Mouse (Mus musculus): Measurements from ENCODE around the gene Srl. TPM values are rescaled to one million over a fixed set of nuclear protein-coding genes. Genes with fewer than 3 reads are reported as not detected.
"Not testable (repeated sequence)": the region's sequence is repeated elsewhere in the genome, so short reads cannot be mapped to it uniquely, and the experiment has no call there.

Gene Srl
- polyA plus RNA-seq, 1 experiment from 2014 or later, result 28.9 TPM

DNA sequence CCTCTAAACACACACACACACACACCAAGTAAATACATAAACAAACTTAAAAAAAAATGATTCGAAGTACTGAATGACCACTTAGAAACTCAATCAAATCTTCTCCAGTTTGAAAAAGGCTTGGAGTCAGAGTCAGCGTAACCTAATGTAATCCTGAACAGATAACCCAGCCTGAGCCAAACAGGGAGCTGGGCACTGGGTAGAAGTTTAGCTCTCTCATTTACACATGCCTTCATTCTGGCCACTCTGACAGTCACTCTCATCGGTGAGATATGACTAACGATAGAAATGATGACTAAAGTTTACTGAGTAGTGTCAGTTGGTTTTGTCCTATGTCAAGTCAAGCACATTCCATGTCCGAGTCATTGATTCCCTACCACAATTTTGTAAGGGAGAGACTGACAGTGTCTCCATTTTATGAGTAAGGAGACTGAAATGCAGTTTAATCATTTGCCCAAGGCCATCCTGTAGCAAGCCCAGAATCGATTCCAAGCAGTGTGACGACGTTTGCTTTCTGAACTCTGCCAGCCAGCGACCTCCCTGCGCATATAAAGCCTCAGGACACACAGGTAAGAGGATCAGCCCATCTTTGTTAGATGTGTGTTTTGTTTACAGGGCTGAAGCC, 63.9 kb downstream of the Srl start:
- Histone ChIP-seq H3K9ac (no peak overlapping the region), H3K4me1 (replicated peaks) (peaks cover 6% of the 10 kb centered on the region), H3K36me3 (peaks cover 7% of the 10 kb centered on the region), H3K9me3 (no peaks in the 10 kb centered on the region), H3K27ac (replicated peaks) (no peak overlapping the region), H3K27me3 (no peaks in the 10 kb centered on the region), H3K4me3 (no peak overlapping the region), H3K4me2 (no peak overlapping the region)
- no peak for ATAC-seq (ENCODE audit: low read depth)
- 89% methylated on average over 10 of the region's 10 CpGs for WGBS

DNA sequence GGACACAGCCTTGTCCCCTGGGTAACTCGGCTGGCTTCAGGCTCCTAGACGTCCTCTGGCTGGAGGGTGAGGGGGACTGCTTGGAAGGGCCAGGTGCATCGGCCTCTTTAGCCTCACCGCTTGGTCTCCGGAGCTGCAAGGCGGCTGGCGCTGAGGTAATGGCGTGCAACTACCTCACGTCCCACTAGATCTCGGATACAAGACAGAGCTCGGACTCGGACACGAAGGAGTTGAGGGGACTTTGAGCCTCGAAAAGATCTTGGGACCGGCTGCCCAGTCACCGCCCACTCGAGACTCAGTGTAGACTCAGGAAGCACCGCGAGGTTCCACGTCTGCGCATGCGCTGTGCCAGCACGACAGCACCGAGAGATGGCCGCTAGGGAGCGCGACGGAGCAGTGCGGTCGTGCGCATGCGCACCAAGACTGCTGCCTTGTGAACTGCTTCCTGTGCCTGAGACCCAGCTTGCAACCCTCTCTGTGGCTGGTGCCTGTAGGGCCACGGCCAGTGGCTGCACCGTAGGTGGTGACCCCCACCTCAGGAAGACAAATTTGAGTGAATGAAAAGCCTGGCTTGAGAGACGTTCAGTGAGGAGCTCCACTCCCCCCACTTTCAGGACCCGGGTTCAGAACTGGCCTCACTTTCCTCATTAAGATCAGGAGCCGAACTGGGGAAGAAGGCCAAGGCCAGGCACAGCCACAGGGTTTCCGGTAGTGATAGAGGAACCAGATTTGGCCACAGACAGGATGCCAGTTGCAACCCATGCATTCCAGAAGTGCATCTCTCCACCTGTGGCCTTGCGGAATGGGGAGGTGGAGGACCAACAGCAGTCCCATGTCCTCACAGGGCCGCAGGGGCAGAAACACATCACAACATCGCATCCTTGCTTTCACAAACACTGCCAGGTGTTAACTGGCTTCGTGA, 66.5 kb downstream of the Srl start:
- no peaks in the 10 kb centered on the region for H3K36me3 ChIP-seq
- H3K4me3 ChIP-seq, result peak overlapping the region; percentile 55
- WGBS, result 17% methylated on average over 42 of the region's 42 CpGs
- ATAC-seq (ENCODE audit: low read depth), result peak; percentile 94
- H3K9ac ChIP-seq, result peak overlapping the region; percentile 81
- peak overlapping the region; percentile 79 for H3K4me2 ChIP-seq
- peak overlapping the region; percentile 61; the same call in 1 of the 2 replicates for H3K27ac ChIP-seq (replicated peaks)
- H3K4me1 ChIP-seq (replicated peaks), result peaks cover 6% of the 10 kb centered on the region
- H3K27me3 ChIP-seq, result no peaks in the 10 kb centered on the region
- no peaks in the 10 kb centered on the region for H3K9me3 ChIP-seq

DNA sequence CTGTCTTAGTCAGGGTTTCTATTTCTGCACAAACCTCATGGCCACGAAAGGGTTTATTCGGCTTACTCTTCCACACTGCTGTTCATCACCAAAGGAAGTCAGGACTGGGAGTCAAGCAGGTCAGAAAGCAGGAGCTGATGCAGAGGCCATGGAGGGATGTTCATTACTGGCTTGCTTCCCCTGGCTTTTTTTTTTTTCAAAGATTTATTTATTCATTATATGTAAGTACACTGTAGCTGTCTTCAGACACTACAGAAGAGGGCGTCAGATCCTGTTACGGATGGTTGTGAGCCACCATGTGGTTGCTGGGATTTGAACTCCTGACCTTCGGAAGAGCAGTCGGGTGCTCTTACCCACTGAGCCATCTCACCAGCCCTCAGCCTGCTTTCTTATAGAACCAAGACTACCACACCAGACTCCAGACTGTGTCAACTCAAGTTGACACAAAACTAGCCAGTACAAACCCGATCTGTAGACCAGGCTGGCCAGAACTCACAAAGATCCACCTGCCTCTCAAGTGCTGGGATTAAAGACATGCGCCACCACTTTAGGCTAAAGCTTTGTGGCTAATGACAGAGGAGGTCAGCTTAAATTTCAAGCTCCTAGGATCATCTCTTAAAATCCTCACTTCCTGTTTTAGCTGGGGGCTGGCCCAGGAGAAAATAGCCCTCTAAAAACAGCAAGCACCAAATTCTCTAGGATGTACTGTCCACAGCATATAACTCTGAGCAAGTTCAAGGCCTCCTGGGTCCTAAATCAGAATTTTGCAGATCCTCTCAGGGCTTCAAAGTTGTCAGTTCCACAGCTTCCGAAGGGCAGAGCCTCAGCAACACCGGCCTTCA, 67.4 kb downstream of the Srl start:
- peak overlapping the region; percentile 81 for H3K9ac ChIP-seq
- not testable (repeated sequence) for H3K36me3 ChIP-seq; H3K9me3 ChIP-seq; ATAC-seq (ENCODE audit: low read depth); H3K27me3 ChIP-seq; H3K4me1 ChIP-seq (replicated peaks)
- H3K4me3 ChIP-seq, result peak overlapping the region; percentile 55
- peak overlapping the region; percentile 79 for H3K4me2 ChIP-seq
- peak overlapping the region; percentile 61; the same call in 1 of the 2 replicates for H3K27ac ChIP-seq (replicated peaks)
- 77% methylated on average over 10 of the region's 10 CpGs for WGBS

DNA sequence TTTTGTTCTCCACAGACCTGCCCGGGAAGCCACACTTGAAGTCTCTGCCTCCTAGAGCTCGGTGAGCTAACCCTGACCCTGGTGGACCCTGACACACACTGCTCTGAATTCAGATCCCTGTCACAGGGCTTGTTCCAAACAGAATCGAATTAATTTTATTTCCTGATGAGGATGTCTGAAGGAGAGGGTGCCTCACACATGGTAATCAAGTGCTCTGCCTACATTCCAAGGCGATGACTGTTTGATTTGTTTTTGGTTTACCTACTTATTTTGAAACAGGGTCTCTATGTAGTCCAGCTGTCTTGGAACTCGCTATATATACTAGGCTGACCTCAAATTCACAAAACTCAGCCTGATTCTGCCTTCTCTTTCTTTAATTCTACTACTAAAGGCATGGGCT, 68.4 kb downstream of the Srl start:
- no peaks in the 10 kb centered on the region for H3K9me3 ChIP-seq
- no peak overlapping the region for H3K9ac ChIP-seq
- H3K27ac ChIP-seq (replicated peaks), result no peak overlapping the region
- H3K4me2 ChIP-seq, result no peak overlapping the region
- H3K27me3 ChIP-seq, result no peaks in the 10 kb centered on the region
- H3K36me3 ChIP-seq, result no peaks in the 10 kb centered on the region
- no peak for ATAC-seq (ENCODE audit: low read depth)
- peaks cover 6% of the 10 kb centered on the region for H3K4me1 ChIP-seq (replicated peaks)
- no peak overlapping the region for H3K4me3 ChIP-seq
- WGBS, result 64% methylated on average over 5 of the region's 5 CpGs

DNA sequence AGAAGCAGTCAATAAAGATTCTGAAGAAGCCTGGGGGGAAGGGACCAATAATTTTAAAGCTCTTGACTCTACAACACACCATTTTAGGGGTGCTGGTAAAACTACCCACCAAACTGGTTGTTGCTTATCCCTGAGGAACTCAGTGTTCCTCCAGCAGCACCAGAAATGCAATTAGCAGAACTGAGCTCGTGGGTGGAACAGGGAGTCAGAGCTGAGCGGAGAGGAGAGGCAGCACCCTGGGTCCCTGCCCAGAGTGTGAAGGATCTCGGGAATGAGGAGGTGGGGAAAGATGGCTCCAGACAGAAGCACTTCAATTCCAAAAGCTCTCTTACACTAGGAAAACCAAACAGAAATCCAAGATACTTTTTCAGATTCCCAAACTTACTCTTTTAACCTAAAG, 68.9 kb downstream of the Srl start:
- no peak overlapping the region for H3K9ac ChIP-seq
- no peak overlapping the region for H3K4me2 ChIP-seq
- no peak overlapping the region for H3K4me3 ChIP-seq
- H3K4me1 ChIP-seq (replicated peaks), result peaks cover 6% of the 10 kb centered on the region
- no peak overlapping the region for H3K27ac ChIP-seq (replicated peaks)
- H3K9me3 ChIP-seq, result no peaks in the 10 kb centered on the region
- WGBS, result 64% methylated on average over 3 of the region's 3 CpGs
- H3K27me3 ChIP-seq, result no peaks in the 10 kb centered on the region
- no peaks in the 10 kb centered on the region for H3K36me3 ChIP-seq
- ATAC-seq (ENCODE audit: low read depth), result no peak

DNA sequence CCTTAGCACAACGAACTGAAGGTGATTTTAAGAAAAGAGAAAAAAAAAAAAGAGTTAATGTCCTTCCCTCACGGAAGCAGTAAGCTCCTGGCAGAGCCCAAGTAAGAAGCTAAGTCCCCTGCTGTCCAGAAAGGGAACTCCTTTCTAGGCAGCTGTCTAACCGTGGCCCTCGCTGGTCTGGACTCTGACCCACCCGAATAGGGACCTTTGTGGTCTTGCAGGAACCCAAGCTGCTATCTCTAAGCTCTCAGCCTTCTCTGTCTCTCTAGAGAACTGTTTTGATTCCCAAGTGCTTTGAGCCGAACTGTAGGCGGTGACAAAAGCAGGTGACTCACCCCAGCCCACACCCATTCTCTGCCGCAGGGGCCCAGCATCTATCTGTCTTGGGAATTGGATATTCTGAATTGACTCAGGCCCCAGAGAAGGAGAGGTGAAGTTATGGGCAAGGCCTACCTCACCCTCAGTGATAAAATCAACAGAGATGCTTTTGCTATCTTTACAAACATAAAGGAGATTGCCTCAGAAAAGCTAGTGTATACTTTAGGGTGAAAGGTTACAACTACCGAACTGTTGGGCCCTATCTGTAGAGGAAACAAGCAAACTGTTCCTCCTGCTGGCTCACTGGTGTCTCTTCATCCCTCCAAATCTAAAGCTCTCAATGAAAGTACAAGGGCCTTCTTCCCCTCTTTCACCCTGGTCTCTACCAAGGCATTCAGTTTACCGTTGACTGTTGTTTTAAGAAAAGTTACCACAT, 71.8 kb downstream of the Srl start:
- 75% methylated on average over 10 of the region's 10 CpGs for WGBS
- Histone ChIP-seq H3K36me3 (no peaks in the 10 kb centered on the region), H3K4me3 (no peak overlapping the region), H3K4me2 (no peak overlapping the region), H3K9ac (no peak overlapping the region), H3K27me3 (no peaks in the 10 kb centered on the region), H3K9me3 (no peaks in the 10 kb centered on the region), H3K27ac (replicated peaks) (no peak overlapping the region), H3K4me1 (replicated peaks) (peaks cover 6% of the 10 kb centered on the region)
- no peak for ATAC-seq (ENCODE audit: low read depth)

DNA sequence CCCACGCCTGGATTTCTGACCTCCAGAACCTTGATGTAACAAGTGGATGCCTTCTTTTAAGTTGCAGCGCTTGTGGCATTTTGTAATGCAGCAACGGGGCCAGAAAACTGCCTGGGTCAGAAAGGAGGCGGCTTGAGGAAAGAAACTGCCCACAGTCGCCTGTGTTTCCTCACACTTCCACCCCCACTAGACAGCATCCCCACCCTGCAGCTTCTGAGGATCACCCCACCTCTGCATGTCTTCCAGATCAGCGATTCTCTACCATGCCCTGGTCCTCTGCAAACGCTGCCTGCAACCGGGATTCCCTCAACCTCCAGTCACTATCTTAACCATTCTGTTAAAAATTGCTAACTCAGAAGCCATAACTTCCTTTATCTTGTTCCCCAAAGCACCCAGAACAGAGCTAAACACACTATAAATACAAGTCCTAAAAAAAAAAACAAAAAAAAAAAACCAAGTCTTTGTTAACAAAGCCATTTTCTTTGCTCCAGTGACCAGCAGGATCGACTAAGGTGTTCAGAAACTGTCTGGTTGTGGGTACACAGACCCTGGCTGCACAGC, 77.0 kb downstream of the Srl start:
- Histone ChIP-seq H3K4me3 (no peak overlapping the region), H3K4me1 (replicated peaks) (no peaks in the 10 kb centered on the region), H3K27ac (replicated peaks) (no peak overlapping the region), H3K27me3 (no peaks in the 10 kb centered on the region), H3K9ac (no peak overlapping the region), H3K9me3 (no peaks in the 10 kb centered on the region), H3K36me3 (no peaks in the 10 kb centered on the region), H3K4me2 (no peak overlapping the region)
- no peak for ATAC-seq (ENCODE audit: low read depth)
- 81% methylated on average over 9 of the region's 9 CpGs for WGBS

DNA sequence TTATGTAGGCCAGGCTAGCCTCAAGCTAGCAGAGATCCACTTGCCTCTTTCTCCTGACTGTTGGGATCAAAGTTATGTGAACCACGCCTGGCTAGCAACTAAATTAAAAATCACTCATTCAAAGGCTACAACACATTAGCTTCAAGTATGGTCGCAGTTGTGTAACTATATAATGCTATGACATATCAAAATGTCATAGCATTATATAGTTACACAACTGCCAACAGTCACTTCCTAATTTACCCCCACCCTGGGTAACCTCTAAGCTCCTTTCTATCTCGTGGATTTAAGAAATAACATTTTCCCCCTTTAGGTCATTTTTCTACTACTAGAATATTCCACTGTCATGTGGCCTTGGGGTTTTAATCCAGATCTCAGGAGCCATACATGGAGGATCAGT, 83.7 kb downstream of the Srl start:
- ATAC-seq (ENCODE audit: low read depth), result no peak
- Histone ChIP-seq H3K4me3 (no peak overlapping the region), H3K9me3 (no peaks in the 10 kb centered on the region), H3K27me3 (no peaks in the 10 kb centered on the region), H3K36me3 (no peaks in the 10 kb centered on the region), H3K4me2 (no peak overlapping the region), H3K4me1 (replicated peaks) (no peaks in the 10 kb centered on the region), H3K27ac (replicated peaks) (no peak overlapping the region), H3K9ac (no peak overlapping the region)
- 87% methylated on average over 3 of the region's 3 CpGs for WGBS

DNA sequence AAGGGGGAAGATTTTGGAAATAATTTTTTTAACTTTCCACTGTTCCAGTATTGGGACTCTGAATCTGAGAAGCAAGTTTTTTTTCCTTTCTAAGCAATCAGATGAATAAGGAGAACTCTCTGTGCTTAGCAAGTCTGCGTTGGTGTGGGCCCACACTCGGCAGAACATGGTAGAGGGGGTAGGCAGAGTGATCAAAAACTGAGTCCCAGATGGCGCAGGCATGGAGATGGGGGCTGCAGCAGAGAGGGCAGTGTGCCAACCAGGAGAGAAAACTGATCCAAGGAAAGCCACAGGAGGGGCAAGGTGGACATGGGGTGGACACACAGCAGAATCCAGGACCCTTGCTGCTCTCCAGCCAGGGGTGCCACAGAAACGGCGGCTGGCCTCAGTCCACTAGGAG, 85.2 kb downstream of the Srl start:
- no peaks in the 10 kb centered on the region for H3K9me3 ChIP-seq
- H3K27me3 ChIP-seq, result no peaks in the 10 kb centered on the region
- H3K4me1 ChIP-seq (replicated peaks), result no peaks in the 10 kb centered on the region
- H3K4me3 ChIP-seq, result no peak overlapping the region
- WGBS, result 84% methylated on average over 5 of the region's 5 CpGs
- H3K36me3 ChIP-seq, result no peaks in the 10 kb centered on the region
- H3K9ac ChIP-seq, result no peak overlapping the region
- H3K4me2 ChIP-seq, result no peak overlapping the region
- no peak overlapping the region for H3K27ac ChIP-seq (replicated peaks)
- ATAC-seq (ENCODE audit: low read depth), result no peak

DNA sequence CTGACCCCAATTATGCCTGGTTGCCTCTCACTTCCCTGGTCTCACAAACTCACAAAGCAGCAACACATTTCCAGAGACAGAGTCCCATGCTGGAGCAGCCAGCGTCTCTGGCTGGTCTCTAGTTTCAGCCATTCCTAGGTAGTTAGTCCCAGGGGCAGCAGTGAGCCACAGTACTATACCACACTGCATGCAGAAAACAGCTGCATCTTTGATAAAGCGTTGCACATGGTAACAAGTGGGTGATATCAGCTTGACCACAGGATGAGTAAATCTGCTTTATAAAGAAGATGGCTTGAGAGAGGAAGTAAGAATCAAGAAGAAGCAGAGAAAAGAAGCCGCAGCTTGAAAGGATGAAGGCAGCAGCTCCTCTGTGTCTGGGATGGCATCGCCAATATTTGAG, 85.9 kb downstream of the Srl start:
- Histone ChIP-seq H3K36me3 (no peaks in the 10 kb centered on the region), H3K4me1 (replicated peaks) (no peaks in the 10 kb centered on the region), H3K9me3 (no peaks in the 10 kb centered on the region), H3K27ac (replicated peaks) (no peak overlapping the region), H3K27me3 (no peaks in the 10 kb centered on the region), H3K9ac (no peak overlapping the region), H3K4me2 (no peak overlapping the region), H3K4me3 (no peak overlapping the region)
- ATAC-seq (ENCODE audit: low read depth), result no peak
- WGBS, result 84% methylated on average over 4 of the region's 4 CpGs

DNA sequence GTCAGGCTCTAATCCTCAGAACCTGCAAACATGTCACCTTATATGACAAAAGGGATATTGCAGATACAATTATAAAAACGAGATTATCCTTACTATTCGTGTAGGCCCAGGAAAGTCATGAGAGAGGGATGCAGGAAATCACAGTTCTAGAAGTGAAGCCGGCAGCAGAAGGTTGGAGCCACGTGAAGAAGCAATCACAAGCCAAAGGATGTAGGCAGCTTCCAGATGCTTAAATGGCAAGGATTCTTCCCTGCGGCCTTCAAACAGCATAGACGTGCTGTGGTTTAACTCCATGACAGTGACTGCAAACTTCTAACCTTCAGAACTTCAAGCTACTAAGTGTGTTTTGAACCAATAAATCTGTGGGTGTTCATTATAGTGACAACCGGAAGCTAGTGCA, 87.1 kb downstream of the Srl start:
- no peak for ATAC-seq (ENCODE audit: low read depth)
- no peaks in the 10 kb centered on the region for H3K9me3 ChIP-seq

More for the DNA sequence above, 87.1 kb downstream of the Srl start:
- Histone ChIP-seq H3K9ac (no peak overlapping the region), H3K4me2 (no peak overlapping the region), H3K36me3 (no peaks in the 10 kb centered on the region), H3K4me1 (replicated peaks) (no peaks in the 10 kb centered on the region), H3K4me3 (no peak overlapping the region), H3K27me3 (no peaks in the 10 kb centered on the region), H3K27ac (replicated peaks) (no peak overlapping the region)
- WGBS, result 88% methylated on average over 7 of the region's 7 CpGs

All from neural tube, embryonic 13.5 days (tissue).